Mouse (Mus musculus) telencephalon, adult 2 months (tissue): ENCODE measurements at regions not wholly inside any gene's neighbourhood (a gene's known extent, or its start where the extent isn't known, plus 50 kb on each side); places are given as distances from the start of the nearest gene placed in this dataset.

ENCODE experiments used
- DNase-seq: peaks from one replicate; pipeline ENCODE4 v3.0.0-alpha.2; 2011; ENCODE audit warnings: low read depth, low spot score

GRCm38 (mm10) chr3:148443012-148443411 is 547.3 kb downstream of the Adgrl2 start:
- DNase-seq = no peak

- no peak for DNase-seq
These were observed 556.3 kb downstream of the Adgrl2 start for GRCm38 (mm10) chr3:148434033-148434432.

- no peak for DNase-seq
These were observed 561.1 kb downstream of the Adgrl2 start for GRCm38 (mm10) chr3:148429012-148429865.

- DNase-seq = no peak
These were observed 566.3 kb downstream of the Adgrl2 start for GRCm38 (mm10) chr3:148424089-148424488.

GRCm38 (mm10) chr3:148423383-148423782 is 567.0 kb downstream of the Adgrl2 start:
- DNase-seq = no peak

- no peak for DNase-seq
These were observed 567.6 kb downstream of the Adgrl2 start for GRCm38 (mm10) chr3:148422720-148423119.

GRCm38 (mm10) chr3:148422205-148422604 is 568.1 kb downstream of the Adgrl2 start:
- DNase-seq = no peak

- no peak for DNase-seq
These were observed 570.1 kb downstream of the Adgrl2 start for GRCm38 (mm10) chr3:148420303-148420702.

GRCm38 (mm10) chr3:148419462-148420074 is 570.8 kb downstream of the Adgrl2 start:
- no peak for DNase-seq

- no peak for DNase-seq
These were observed 572.3 kb downstream of the Adgrl2 start for GRCm38 (mm10) chr3:148418067-148418466.

GRCm38 (mm10) chr3:148415443-148415842 is 574.9 kb downstream of the Adgrl2 start:
- no peak for DNase-seq

GRCm38 (mm10) chr3:148413027-148413426 is 577.3 kb downstream of the Adgrl2 start:
- DNase-seq = no peak

GRCm38 (mm10) chr3:148412191-148412590 is 578.2 kb downstream of the Adgrl2 start:
- DNase-seq = no peak

- DNase-seq = no peak
These were observed 592.0 kb downstream of the Adgrl2 start for GRCm38 (mm10) chr3:148398349-148398748.

GRCm38 (mm10) chr3:148387550-148387949 is 602.8 kb downstream of the Adgrl2 start:
- no peak for DNase-seq

GRCm38 (mm10) chr3:148385712-148386111 is 604.6 kb downstream of the Adgrl2 start:
- DNase-seq = no peak

GRCm38 (mm10) chr3:148381057-148381456 is 609.3 kb downstream of the Adgrl2 start:
- no peak for DNase-seq

- DNase-seq = no peak
These were observed 627.0 kb downstream of the Adgrl2 start for GRCm38 (mm10) chr3:148363331-148363730.

- DNase-seq = no peak
These were observed 627.9 kb downstream of the Adgrl2 start for GRCm38 (mm10) chr3:148362453-148362864.

GRCm38 (mm10) chr3:148343633-148344361 is 646.6 kb downstream of the Adgrl2 start:
- no peak for DNase-seq

- no peak for DNase-seq
These were observed 647.1 kb downstream of the Adgrl2 start for GRCm38 (mm10) chr3:148343256-148343632.

- no peak for DNase-seq
These were observed 651.1 kb downstream of the Adgrl2 start for GRCm38 (mm10) chr3:148339258-148339657.
